Mouse (Mus musculus) erythroid progenitor cell, adult 5-6 weeks (primary cell): ENCODE results near the gene Tmem139. TPM values are rescaled to one million over a fixed set of nuclear protein-coding genes. Genes with fewer than 3 reads are reported as not detected.

ENCODE experiments used
- ATAC-seq: replicated peaks from 2 replicates; pipeline ENCODE4 v1.8.0; 2016; ENCODE audit warnings: moderate number of reproducible peaks, mild to moderate bottlenecking, moderate TSS enrichment, inconsistent platforms; ENCODE audit not compliant: poor library complexity, low FRiP score, severe bottlenecking
- total RNA-seq, 2 experiments: library from RNA; stranded (forward) in 1 of 2; stranded (reverse) in 1 of 2; fragments of 150-400 nt in 1 of 2; fragments of 186-747, 209-891 nt in 1 of 2; gene quantifications; 2 replicates each; pipeline versions ENCODE4 v1.2.3 to v1.2.4; 2015 to 2017; ENCODE audit warnings: low replicate concordance in 2 of 2

Gene Tmem139
- total RNA-seq, 2 experiments from 2014 or later = not detected

- ATAC-seq = peak; percentile 52
Measured at GRCm38 (mm10) chr6:42265391-42266330, 3.9 kb downstream of the Tmem139 start.

DNA sequence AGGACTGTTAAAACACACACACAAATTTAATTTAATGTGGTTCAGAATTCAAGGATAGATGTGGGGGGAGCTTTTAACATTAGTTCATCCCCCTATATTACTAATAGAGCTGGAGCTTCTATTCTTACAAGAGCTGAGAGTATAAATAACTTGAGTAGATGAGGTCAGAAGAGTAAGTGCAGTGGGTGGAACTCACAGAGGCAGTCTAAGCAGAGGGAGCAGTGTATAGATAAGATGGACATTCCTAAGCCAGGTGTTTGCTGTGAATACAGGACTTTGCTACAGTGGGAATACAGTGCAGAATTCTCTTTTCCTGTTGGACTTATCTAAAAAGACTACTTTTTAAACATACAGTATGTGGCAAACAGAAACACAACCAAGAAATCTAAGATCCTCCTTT, 9.0 kb downstream of the Tmem139 start:
- ATAC-seq = no peak

DNA sequence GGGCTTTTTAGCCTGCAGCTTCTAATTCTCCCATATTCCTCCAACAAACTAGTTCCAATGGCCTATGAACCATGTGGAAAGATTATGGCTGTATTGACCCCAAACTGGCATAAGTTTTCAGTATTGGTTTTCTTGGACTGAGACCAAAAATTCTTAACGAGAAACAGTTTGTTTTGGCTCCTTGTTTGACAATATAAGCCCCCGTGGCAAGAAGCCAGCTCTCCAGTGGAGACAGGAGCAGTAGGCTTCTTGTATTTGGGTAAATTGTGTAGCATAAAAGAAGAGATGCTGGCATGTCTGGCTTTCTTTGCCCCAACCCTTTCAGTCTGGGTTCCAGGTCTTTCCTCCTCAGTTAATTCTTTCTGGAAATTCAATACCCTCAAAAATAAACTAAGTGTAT, 14.4 kb downstream of the Tmem139 start:
- no peak for ATAC-seq

GRCm38 (mm10) chr6:42282865-42283528, 21.2 kb downstream of the Tmem139 start:
- ATAC-seq = no peak

DNA sequence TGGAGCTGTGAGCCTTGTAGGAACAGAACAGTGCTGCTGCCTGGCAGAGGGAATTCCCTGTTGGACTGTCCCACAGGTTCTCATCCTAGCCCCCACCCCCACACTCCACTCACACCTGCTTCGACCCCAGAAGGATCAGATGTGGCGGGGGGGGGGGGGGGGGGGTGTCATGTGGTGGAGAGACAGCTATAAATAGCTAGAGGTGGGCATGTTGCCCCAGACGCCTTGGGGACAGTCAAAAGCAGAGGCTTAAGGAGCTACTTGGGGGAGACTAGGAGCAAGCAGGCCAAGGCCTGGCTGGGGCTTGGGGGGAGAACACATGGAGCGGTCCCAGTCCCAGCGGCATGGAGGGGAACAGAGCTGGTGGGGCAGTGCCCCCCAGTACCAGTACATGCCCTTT, 24.7 kb downstream of the Tmem139 start, which contains the start of gene Clcn1:
Clcn1 (plus strand) TSS at position 238 of the 400 bp plus-strand sequence.
- no peak for ATAC-seq

GRCm38 (mm10) chr6:42287562-42287961, 25.8 kb downstream of the Tmem139 start:
- no peak for ATAC-seq

GRCm38 (mm10) chr6:42293327-42293726, 31.6 kb downstream of the Tmem139 start:
- ATAC-seq = no peak

DNA sequence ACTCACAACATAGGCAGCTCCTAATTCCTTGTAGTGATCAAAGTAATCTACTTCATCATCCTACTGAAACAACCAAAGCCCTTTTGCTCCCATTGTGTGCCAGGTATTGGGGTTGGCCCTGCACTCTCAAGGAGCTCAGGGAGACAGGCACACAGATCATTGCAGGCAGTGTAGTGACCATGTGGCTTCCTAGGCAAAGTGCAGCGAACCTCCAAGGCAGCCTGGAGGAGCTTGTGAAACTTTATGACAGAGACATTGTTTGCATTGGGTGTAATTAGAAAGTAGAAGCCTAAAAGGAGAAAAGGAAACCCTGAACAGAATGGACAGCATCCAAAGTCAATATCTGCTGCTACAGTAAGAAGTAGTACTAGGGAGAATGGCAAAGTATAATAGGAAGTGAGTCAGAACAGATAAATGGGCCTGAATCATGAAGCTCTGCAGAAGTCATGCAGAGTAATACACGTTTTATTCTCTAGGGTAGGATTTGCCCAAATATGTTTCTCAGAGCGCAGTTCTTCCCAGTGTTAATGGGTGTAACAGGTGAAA, 33.9 kb downstream of the Tmem139 start:
- no peak for ATAC-seq

DNA sequence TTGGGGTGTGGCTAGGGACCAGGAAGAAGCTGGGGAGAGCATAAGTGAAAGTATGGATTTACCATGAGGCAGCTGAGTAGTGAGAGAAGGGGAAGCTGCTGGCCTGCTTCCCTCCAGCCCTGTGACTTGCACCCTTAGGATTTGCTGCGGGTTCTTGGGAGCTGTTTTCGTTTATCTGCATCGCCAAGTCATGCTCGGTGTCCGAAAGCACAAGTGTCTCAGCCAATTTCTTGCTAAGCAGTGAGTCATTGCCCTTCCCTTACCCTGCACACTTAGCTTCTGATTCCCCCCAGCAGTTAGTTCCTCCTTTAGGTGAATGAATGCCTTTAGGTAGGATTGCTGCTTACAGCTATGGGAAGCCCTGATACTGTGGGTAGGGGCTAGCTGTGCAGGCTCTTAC, 37.6 kb downstream of the Tmem139 start:
- ATAC-seq = no peak

GRCm38 (mm10) chr6:42309816-42310378, 48.1 kb downstream of the Tmem139 start:
- ATAC-seq = no peak

- ATAC-seq = no peak
Measured at GRCm38 (mm10) chr6:42310427-42311053, 48.8 kb downstream of the Tmem139 start.

Other genes with a start within 250 kb of the Tmem139 start
- not detected in 2 replicates for gene Sva, start 223.6 kb upstream of the Tmem139 start, total RNA-seq (2015; ENCODE audit: low replicate concordance)
- gene Sva, start 223.6 kb upstream of the Tmem139 start, total RNA-seq (2017; ENCODE audit: low replicate concordance) = not detected in 2 replicates
- not detected in 2 replicates for gene Tas2r139, start 121.0 kb upstream of the Tmem139 start, total RNA-seq (2015; ENCODE audit: low replicate concordance)
- gene Tas2r139, start 121.0 kb upstream of the Tmem139 start, total RNA-seq (2017; ENCODE audit: low replicate concordance) = not detected in 2 replicates
- gene Tas2r144, start 46.6 kb upstream of the Tmem139 start, total RNA-seq (2015; ENCODE audit: low replicate concordance) = not detected in 2 replicates
- not detected in 2 replicates for gene Tas2r144, start 46.6 kb upstream of the Tmem139 start, total RNA-seq (2017; ENCODE audit: low replicate concordance)
- 5.4 and 20.1 TPM in 2 replicates for gene Gstk1, start 16.0 kb upstream of the Tmem139 start, total RNA-seq (2015; ENCODE audit: low replicate concordance)
- gene Gstk1, start 16.0 kb upstream of the Tmem139 start, total RNA-seq (2017; ENCODE audit: low replicate concordance) = 2.1 and 3.8 TPM in 2 replicates
- 66.3 and 108 TPM in 2 replicates for gene Casp2, start 3.0 kb downstream of the Tmem139 start, total RNA-seq (2015; ENCODE audit: low replicate concordance)
- 46.6 and 60.7 TPM in 2 replicates for gene Casp2, start 3.0 kb downstream of the Tmem139 start, total RNA-seq (2017; ENCODE audit: low replicate concordance)
- 1.3 TPM in 1 of 2 replicates, not detected in the other for gene Clcn1, start 24.7 kb downstream of the Tmem139 start, total RNA-seq (2015; ENCODE audit: low replicate concordance)
- gene Clcn1, start 24.7 kb downstream of the Tmem139 start, total RNA-seq (2017; ENCODE audit: low replicate concordance) = 0.38 TPM in 1 of 2 replicates, not detected in the other
- gene Fam131b, start 62.7 kb downstream of the Tmem139 start, total RNA-seq (2015; ENCODE audit: low replicate concordance) = not detected in 2 replicates
- not detected in 2 replicates for gene Fam131b, start 62.7 kb downstream of the Tmem139 start, total RNA-seq (2017; ENCODE audit: low replicate concordance)
- gene Zyx, start 87.7 kb downstream of the Tmem139 start, total RNA-seq (2015; ENCODE audit: low replicate concordance) = 37.3 and 45.0 TPM in 2 replicates
- gene Zyx, start 87.7 kb downstream of the Tmem139 start, total RNA-seq (2017; ENCODE audit: low replicate concordance) = 5.9 and 12.8 TPM in 2 replicates
- not detected in 2 replicates for gene Epha1, start 111.3 kb downstream of the Tmem139 start, total RNA-seq (2015; ENCODE audit: low replicate concordance)
- not detected in 2 replicates for gene Epha1, start 111.3 kb downstream of the Tmem139 start, total RNA-seq (2017; ENCODE audit: low replicate concordance)
- gene Tas2r143, start 138.3 kb downstream of the Tmem139 start, total RNA-seq (2015; ENCODE audit: low replicate concordance) = not detected in 2 replicates
- not detected in 2 replicates for gene Tas2r143, start 138.3 kb downstream of the Tmem139 start, total RNA-seq (2017; ENCODE audit: low replicate concordance)
- gene Tas2r135, start 143.5 kb downstream of the Tmem139 start, total RNA-seq (2015; ENCODE audit: low replicate concordance) = not detected in 2 replicates
- not detected in 2 replicates for gene Tas2r135, start 143.5 kb downstream of the Tmem139 start, total RNA-seq (2017; ENCODE audit: low replicate concordance)
- not detected in 2 replicates for gene Tas2r126, start 172.6 kb downstream of the Tmem139 start, total RNA-seq (2015; ENCODE audit: low replicate concordance)
- gene Tas2r126, start 172.6 kb downstream of the Tmem139 start, total RNA-seq (2017; ENCODE audit: low replicate concordance) = not detected in 2 replicates
- gene Olfr458, start 203.2 kb downstream of the Tmem139 start, total RNA-seq (2015; ENCODE audit: low replicate concordance) = not detected in 2 replicates
- not detected in 2 replicates for gene Olfr458, start 203.2 kb downstream of the Tmem139 start, total RNA-seq (2017; ENCODE audit: low replicate concordance)
- not detected in 2 replicates for gene Olfr457, start 214.4 kb downstream of the Tmem139 start, total RNA-seq (2015; ENCODE audit: low replicate concordance)
- gene Olfr457, start 214.4 kb downstream of the Tmem139 start, total RNA-seq (2017; ENCODE audit: low replicate concordance) = not detected in 2 replicates
- not detected in 2 replicates for gene Olfr456, start 225.2 kb downstream of the Tmem139 start, total RNA-seq (2015; ENCODE audit: low replicate concordance)
- not detected in 2 replicates for gene Olfr456, start 225.2 kb downstream of the Tmem139 start, total RNA-seq (2017; ENCODE audit: low replicate concordance)